ENCODE assay signal across 9 mouse cellular contexts in genomic region chr13:109635901-109636520, GRCm38 (mm10).
A peak's percentile ranks its signal among the peaks of the same experiment; 100 is the strongest.
DNase-seq lines count a peak whose midpoint lies in the region; ATAC-seq and TF ChIP-seq lines count a peak whose summit lies in the region.
"Had no signal": no experiment of that assay in that cellular context is flagged by ENCODE, and none has a peak within 500 bp of the region (broad histone marks: within the 10 kb centered on the region; RNA-seq: fewer than 3 reads in every experiment).

No protein-coding gene starts in this region.

- ATAC-seq in kidney, embryonic 14.5 days (ENCODE audit: low FRiP score, low TSS enrichment): no peak
- no peak for ATAC-seq in midbrain, embryonic 15.5 days (replicated peaks)
- ATAC-seq: forebrain, postnatal 0 days had no signal

- no peaks in the 10 kb centered on the region for H3K9me3 ChIP-seq in kidney, embryonic 14.5 days (ENCODE audit: control insufficient read depth, low read length)
- H3K9me3 ChIP-seq in limb, embryonic 10.5 days (replicated peaks): no peaks in the 10 kb centered on the region
- H3K9me3 ChIP-seq in midbrain, embryonic 15.5 days: no peaks in the 10 kb centered on the region
- H3K9me3 ChIP-seq: hindbrain, embryonic 13.5 days had no signal

- H3K9ac ChIP-seq in kidney, embryonic 14.5 days (ENCODE audit: low read depth, low read length): no peak overlapping the region
- no peak overlapping the region for H3K9ac ChIP-seq in midbrain, embryonic 15.5 days
- H3K9ac ChIP-seq: forebrain, postnatal 0 days; hindbrain, embryonic 13.5 days had no signal

- no peak for TF ChIP-seq POLR2A in kidney, adult 2 months (IDR thresholded peaks at IDR 0.05; ENCODE audit: low read depth, low read length)

- H3K36me3 ChIP-seq in kidney, adult 2 months (ENCODE audit: control insufficient read depth, insufficient read depth, low read length): no peaks in the 10 kb centered on the region
- H3K36me3 ChIP-seq in kidney, embryonic 14.5 days (ENCODE audit: control insufficient read depth, insufficient read depth, low read length): no peaks in the 10 kb centered on the region
- H3K36me3 ChIP-seq in limb, embryonic 10.5 days: no peaks in the 10 kb centered on the region
- no peaks in the 10 kb centered on the region for H3K36me3 ChIP-seq in midbrain, embryonic 15.5 days (replicated peaks)
- H3K36me3 ChIP-seq: hindbrain, embryonic 13.5 days had no signal

- no peak overlapping the region for H3K4me3 ChIP-seq in kidney, adult 2 months (ENCODE audit: insufficient read depth, low read depth, low read length)
- H3K4me3 ChIP-seq in kidney, embryonic 14.5 days (ENCODE audit: low read length): no peak overlapping the region
- H3K4me3 ChIP-seq in brown adipose tissue, adult 24 weeks (ENCODE audit: insufficient read depth, low read depth, low read length): no peak overlapping the region
- no peak overlapping the region for H3K4me3 ChIP-seq in limb, embryonic 10.5 days
- H3K4me3 ChIP-seq in midbrain, embryonic 15.5 days: no peak overlapping the region
- H3K4me3 ChIP-seq: hindbrain, embryonic 13.5 days had no signal

- H3K27me3 ChIP-seq in kidney, adult 2 months (replicated peaks; ENCODE audit: control insufficient read depth, insufficient read depth, low read length): no peaks in the 10 kb centered on the region
- no peaks in the 10 kb centered on the region for H3K27me3 ChIP-seq in kidney, embryonic 14.5 days (ENCODE audit: control insufficient read depth, insufficient read depth, low read length)
- no peaks in the 10 kb centered on the region for H3K27me3 ChIP-seq in limb, embryonic 10.5 days (ENCODE audit: low read depth, poor library complexity, severe bottlenecking)
- H3K27me3 ChIP-seq in midbrain, embryonic 15.5 days (replicated peaks): no peaks in the 10 kb centered on the region
- H3K27me3 ChIP-seq: hindbrain, embryonic 13.5 days had no signal

- TF ChIP-seq CTCF in kidney, adult 2 months (conservative IDR thresholded peaks at IDR 0.05; ENCODE audit: insufficient read depth, insufficient read length, low read depth, low read length): no peak

- H3K4me2 ChIP-seq in kidney, embryonic 14.5 days (replicated peaks; ENCODE audit: low read depth, low read length): no peak overlapping the region
- H3K4me2 ChIP-seq in midbrain, embryonic 15.5 days: no peak overlapping the region
- H3K4me2 ChIP-seq: hindbrain, embryonic 13.5 days had no signal

- no peak overlapping the region for H3K27ac ChIP-seq in kidney, adult 2 months (ENCODE audit: insufficient read depth, low read depth, low read length)
- no peak overlapping the region for H3K27ac ChIP-seq in kidney, embryonic 14.5 days (ENCODE audit: low read depth, low read length)
- peak overlapping the region; percentile 84 for H3K27ac ChIP-seq in brown adipose tissue, adult 24 weeks (replicated peaks; ENCODE audit: low read depth, low read length)
- H3K27ac ChIP-seq in limb, embryonic 10.5 days: 0 out of 2 replicates have a peak overlapping the region, but pooled peaks have one; percentile 2
- H3K27ac ChIP-seq in midbrain, embryonic 15.5 days: no peak overlapping the region
- H3K27ac ChIP-seq: hindbrain, embryonic 13.5 days had no signal

- WGBS in kidney, adult 2 months: 70% methylated on average over 10 of the region's 10 CpGs
- 56% methylated on average over 10 of the region's 10 CpGs for WGBS in kidney, embryonic 14.5 days
- 72% methylated on average over 10 of the region's 10 CpGs for WGBS in limb, embryonic 10.5 days
- WGBS in midbrain, embryonic 15.5 days: 79% methylated on average over 10 of the region's 10 CpGs

- no peaks in the 10 kb centered on the region; the same call in 1 of the 2 replicates for H3K4me1 ChIP-seq in kidney, adult 2 months (ENCODE audit: control insufficient read depth, insufficient read depth, low read length)
- peaks cover 12% of the 10 kb centered on the region for H3K4me1 ChIP-seq in kidney, embryonic 14.5 days (ENCODE audit: control insufficient read depth, insufficient read depth, low read length)
- H3K4me1 ChIP-seq in brown adipose tissue, adult 24 weeks (ENCODE audit: control insufficient read depth, insufficient read depth, insufficient read length, low read length): peaks cover 10% of the 10 kb centered on the region
- peaks cover 37% of the 10 kb centered on the region for H3K4me1 ChIP-seq in limb, embryonic 10.5 days
- H3K4me1 ChIP-seq in midbrain, embryonic 15.5 days: peaks cover 20% of the 10 kb centered on the region

- peak; percentile 44 for DNase-seq in kidney, adult 2 months
- DNase-seq in limb, embryonic 10.5 days (ENCODE audit: low spot score): no peak
- DNase-seq in lung, postnatal 25 days (ENCODE audit: low spot score): peak; percentile 51
- DNase-seq in frontal cortex, postnatal 10 days (ENCODE audit: low spot score in 2 of 2): no peak

Comparison
In these comparisons a context has a peak if more than half of its experiments do, and no peak if none do; other contexts are left out.
1. DNase-seq: peak in kidney, adult 2 months (single experiment) and lung, postnatal 25 days (single experiment); none in limb, embryonic 10.5 days (single experiment) and frontal cortex, postnatal 10 days (0 of 2).
2. H3K27ac ChIP-seq: peak in brown adipose tissue, adult 24 weeks (single experiment) and limb, embryonic 10.5 days (single experiment); none in kidney, adult 2 months (single experiment), kidney, embryonic 14.5 days (single experiment) and midbrain, embryonic 15.5 days (single experiment).